Mouse (Mus musculus): Measurements from ENCODE around the gene Cd36. TPM values are rescaled to one million over a fixed set of nuclear protein-coding genes. Genes with fewer than 3 reads are reported as not detected.

Gene Cd36
- polyA plus RNA-seq, 1 experiment from 2014 or later, result 5.0 TPM

DNA sequence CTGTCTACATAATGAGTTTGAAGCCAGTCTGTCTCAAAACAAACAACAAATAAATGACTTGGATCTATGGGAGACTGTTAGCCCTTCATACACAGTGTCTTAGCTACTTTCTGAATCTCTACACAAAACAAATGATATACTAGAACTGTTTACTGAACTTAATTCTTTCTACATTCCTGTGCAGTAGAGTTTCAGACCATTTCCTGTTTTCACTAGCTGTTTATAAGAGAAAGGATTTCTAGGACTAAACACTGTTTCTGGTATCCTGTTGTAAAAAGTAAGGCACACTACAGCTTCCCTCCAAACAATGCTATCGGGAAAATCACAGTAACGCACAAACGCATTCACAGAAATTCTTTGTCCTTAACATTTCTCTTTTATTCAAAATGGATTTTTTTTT lies 2.2 kb downstream of the Cd36 start:
- Histone ChIP-seq H3K9ac (replicated peaks) (no peak overlapping the region), H3K27me3 (no peaks in the 10 kb centered on the region), H3K27ac (no peak overlapping the region), H3K4me2 (replicated peaks) (no peak overlapping the region), H3K9me3 (no peaks in the 10 kb centered on the region), H3K4me3 (replicated peaks) (no peak overlapping the region), H3K4me1 (replicated peaks) (no peaks in the 10 kb centered on the region), H3K36me3 (no peaks in the 10 kb centered on the region)
- WGBS, result 87% methylated on average over 3 of the region's 3 CpGs
- ATAC-seq, result no peak

DNA sequence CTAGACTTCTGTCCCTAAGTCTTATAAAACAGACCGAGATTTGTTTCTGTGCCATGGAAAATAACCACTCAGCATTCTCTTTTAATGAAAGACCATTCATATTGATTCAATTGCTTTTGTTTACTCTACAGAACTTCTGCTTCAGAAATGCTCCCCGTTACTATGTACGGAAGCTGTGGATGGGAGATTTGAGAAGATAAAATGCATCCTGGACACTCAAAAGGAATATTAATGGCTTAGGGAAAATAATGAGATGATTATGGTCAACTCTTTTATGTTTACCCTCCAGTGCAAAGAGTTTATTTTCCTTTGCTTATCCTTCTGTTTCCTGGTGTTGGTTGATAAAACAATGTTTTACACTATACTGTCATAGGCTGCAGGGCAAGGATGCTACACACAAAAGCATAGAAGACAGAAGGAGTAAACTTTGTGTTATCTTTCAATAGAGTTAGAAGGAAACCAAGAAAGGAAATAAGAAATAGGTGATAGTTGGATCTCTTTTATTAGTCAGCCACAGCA lies 5.2 kb downstream of the Cd36 start:
- Histone ChIP-seq H3K9me3 (no peaks in the 10 kb centered on the region), H3K4me2 (replicated peaks) (no peak overlapping the region), H3K4me3 (replicated peaks) (no peak overlapping the region), H3K36me3 (no peaks in the 10 kb centered on the region), H3K27me3 (no peaks in the 10 kb centered on the region), H3K4me1 (replicated peaks) (no peaks in the 10 kb centered on the region), H3K9ac (replicated peaks) (no peak overlapping the region), H3K27ac (no peak overlapping the region)
- no peak for ATAC-seq
- 75% methylated on average over 3 of the region's 3 CpGs for WGBS

DNA sequence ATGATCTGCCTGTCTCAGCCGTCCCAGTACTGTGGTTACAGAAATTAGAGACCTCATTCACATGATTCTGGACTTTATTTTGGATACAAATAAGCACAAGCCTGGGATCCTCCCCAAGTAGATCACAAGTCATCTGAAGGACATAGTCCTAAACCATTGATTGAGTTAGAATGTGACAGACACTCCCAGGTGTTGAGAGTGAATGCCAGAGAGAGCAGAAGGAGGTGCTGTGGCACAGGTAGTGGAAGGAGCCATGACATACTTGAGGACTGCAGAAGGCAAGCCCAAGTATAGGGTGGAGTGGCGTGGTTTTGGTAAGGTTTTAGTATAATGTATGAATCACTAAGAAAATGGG lies 7.1 kb downstream of the Cd36 start:
- ATAC-seq, result no peak
- whole genome bisulfite sequencing, result 83% methylated on average over 2 of the region's 2 CpGs
- H3K9ac ChIP-seq (replicated peaks), result no peak overlapping the region
- H3K36me3 ChIP-seq, result no peaks in the 10 kb centered on the region
- H3K9me3 ChIP-seq, result no peaks in the 10 kb centered on the region
- no peak overlapping the region for H3K4me2 ChIP-seq (replicated peaks)
- no peaks in the 10 kb centered on the region for H3K4me1 ChIP-seq (replicated peaks)
- no peak overlapping the region for H3K27ac ChIP-seq
- no peaks in the 10 kb centered on the region for H3K27me3 ChIP-seq
- H3K4me3 ChIP-seq (replicated peaks), result no peak overlapping the region

DNA sequence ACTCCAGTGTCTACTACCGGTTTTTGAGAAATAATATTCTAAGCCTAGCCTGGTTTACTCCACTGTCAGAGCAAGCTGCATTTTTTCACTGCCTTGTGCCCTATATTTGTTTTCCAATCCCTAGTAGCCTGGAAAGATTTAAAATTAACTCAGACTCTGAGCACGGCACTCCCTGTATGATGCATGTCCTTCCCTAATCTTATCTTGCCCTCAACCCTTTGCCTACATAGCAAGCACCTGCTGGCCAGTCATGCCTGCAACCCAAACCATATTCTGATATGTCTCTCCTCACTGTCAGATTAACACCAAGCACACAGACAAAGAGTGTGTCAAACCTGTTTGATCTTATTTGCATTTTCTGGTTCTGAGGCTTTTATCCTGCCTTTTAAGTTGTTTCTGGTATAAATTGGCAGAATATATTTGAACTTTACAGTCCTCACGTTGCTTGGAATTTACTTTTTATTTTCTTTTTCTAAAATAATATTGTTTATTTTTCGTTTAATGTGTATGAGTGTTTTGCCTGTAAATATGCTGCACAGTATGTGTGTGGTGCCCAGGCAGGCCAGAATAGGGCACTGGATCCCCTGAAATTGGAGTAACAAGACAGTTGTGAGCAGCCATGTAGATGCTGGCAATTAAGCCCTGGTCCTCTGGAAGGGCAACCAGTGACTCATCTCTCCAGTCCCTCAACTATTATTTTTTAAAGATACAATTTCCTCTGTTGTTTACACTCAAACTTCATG lies 7.6 kb downstream of the Cd36 start:
- WGBS, result 76% methylated on average over 4 of the region's 4 CpGs
- Histone ChIP-seq H3K27me3 (no peaks in the 10 kb centered on the region), H3K9ac (replicated peaks) (no peak overlapping the region), H3K9me3 (no peaks in the 10 kb centered on the region), H3K4me3 (replicated peaks) (no peak overlapping the region), H3K4me2 (replicated peaks) (no peak overlapping the region), H3K4me1 (replicated peaks) (no peaks in the 10 kb centered on the region), H3K27ac (no peak overlapping the region), H3K36me3 (no peaks in the 10 kb centered on the region)
- no peak for ATAC-seq

DNA sequence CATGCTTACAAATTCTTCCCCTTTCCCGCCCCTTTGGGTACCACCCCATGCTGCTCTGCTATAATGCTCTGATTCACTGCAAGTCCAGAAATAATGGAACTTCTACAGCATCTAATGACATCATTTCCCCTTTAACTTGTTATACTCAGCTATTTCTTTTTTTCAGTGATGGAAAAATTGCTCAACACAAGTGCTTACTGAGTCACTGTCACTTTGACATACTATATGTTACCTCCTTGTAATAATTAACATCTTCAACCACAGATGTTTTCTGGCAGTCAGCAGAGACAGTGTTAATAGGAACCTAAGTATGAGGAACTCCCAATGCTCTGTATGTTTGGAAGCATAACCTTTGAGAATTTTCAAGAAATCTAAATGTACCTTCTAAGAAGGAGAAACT lies 8.7 kb downstream of the Cd36 start:
- Histone ChIP-seq H3K4me3 (replicated peaks) (no peak overlapping the region), H3K36me3 (no peaks in the 10 kb centered on the region), H3K27ac (no peak overlapping the region), H3K9me3 (no peaks in the 10 kb centered on the region), H3K4me2 (replicated peaks) (no peak overlapping the region), H3K27me3 (no peaks in the 10 kb centered on the region), H3K4me1 (replicated peaks) (no peaks in the 10 kb centered on the region), H3K9ac (replicated peaks) (no peak overlapping the region)
- WGBS, result 77% methylated on average over 1 of the region's 1 CpGs
- ATAC-seq, result no peak

DNA sequence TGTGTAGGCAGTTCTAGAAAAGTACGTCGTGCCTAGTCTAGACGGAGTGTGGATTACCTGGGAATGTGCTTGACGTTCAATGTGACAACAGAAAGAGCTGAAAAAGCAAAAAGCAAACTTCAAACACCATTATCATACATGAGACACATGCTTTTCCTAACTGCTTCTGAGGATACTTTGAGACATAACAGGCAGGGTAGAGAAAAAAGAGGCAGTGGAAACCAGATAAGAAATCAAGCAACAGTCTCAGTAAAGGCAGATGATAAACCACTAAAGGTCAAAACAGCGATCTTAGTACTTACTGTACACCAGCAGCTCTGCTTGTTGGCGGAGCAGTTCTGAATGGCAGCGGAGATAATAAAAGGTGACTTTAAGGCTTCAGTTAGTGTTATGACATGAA lies 11.6 kb downstream of the Cd36 start:
- 88% methylated on average over 7 of the region's 7 CpGs for WGBS
- Histone ChIP-seq H3K4me3 (replicated peaks) (no peak overlapping the region), H3K27ac (no peak overlapping the region), H3K36me3 (no peaks in the 10 kb centered on the region), H3K4me2 (replicated peaks) (no peak overlapping the region), H3K9me3 (no peaks in the 10 kb centered on the region), H3K4me1 (replicated peaks) (no peaks in the 10 kb centered on the region), H3K27me3 (no peaks in the 10 kb centered on the region), H3K9ac (replicated peaks) (no peak overlapping the region)
- ATAC-seq, result no peak

DNA sequence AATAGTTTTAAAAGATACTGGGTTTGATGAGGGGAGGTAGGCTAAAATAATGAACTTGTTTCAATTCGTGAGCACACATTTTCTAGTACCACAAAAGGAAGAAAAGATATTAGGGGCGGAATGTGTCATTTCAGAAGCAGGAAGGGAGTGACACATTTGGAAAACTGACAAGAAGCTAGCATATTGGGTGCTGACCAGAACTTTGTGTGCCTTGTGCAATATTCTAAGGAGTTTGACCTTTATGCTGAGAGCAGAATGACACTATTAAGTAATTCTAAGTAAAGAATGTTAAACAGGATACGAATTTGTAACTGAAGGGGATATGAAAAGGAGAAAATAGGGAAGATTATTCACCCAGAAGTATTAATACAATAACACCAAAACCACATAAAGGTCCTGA lies 12.0 kb downstream of the Cd36 start:
- H3K36me3 ChIP-seq, result no peaks in the 10 kb centered on the region
- H3K9ac ChIP-seq (replicated peaks), result no peak overlapping the region
- no peaks in the 10 kb centered on the region for H3K4me1 ChIP-seq (replicated peaks)
- no peak overlapping the region for H3K27ac ChIP-seq
- H3K4me3 ChIP-seq (replicated peaks), result no peak overlapping the region
- 82% methylated on average over 3 of the region's 3 CpGs for WGBS
- no peak for ATAC-seq
- no peaks in the 10 kb centered on the region for H3K9me3 ChIP-seq
- H3K4me2 ChIP-seq (replicated peaks), result no peak overlapping the region
- H3K27me3 ChIP-seq, result no peaks in the 10 kb centered on the region

DNA sequence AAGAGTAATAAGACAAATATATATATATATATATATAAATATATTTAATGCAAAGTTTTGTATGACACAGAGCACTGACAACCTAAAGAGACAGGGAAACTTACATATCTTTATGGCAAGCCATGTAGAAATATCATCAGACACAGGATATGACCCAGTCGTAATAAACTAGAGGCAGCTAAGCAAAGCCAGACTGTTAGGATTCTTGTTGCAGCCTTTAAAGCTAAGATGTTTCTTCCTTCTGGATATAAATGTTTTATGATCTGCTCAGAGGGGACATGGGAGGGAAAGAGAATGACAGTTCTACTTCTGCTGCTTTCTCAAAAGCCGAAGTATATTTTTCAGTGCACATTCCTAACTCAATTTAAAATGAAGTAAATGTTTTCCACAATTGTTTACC lies 14.3 kb downstream of the Cd36 start:
- H3K27ac ChIP-seq, result no peak overlapping the region
- H3K27me3 ChIP-seq, result no peaks in the 10 kb centered on the region
- H3K9me3 ChIP-seq, result no peaks in the 10 kb centered on the region
- no peaks in the 10 kb centered on the region for H3K36me3 ChIP-seq
- no peak for ATAC-seq
- no peak overlapping the region for H3K4me3 ChIP-seq (replicated peaks)
- H3K4me2 ChIP-seq (replicated peaks), result no peak overlapping the region
- no peak overlapping the region for H3K9ac ChIP-seq (replicated peaks)
- H3K4me1 ChIP-seq (replicated peaks), result no peaks in the 10 kb centered on the region
- 94% methylated on average over 2 of the region's 2 CpGs for WGBS

DNA sequence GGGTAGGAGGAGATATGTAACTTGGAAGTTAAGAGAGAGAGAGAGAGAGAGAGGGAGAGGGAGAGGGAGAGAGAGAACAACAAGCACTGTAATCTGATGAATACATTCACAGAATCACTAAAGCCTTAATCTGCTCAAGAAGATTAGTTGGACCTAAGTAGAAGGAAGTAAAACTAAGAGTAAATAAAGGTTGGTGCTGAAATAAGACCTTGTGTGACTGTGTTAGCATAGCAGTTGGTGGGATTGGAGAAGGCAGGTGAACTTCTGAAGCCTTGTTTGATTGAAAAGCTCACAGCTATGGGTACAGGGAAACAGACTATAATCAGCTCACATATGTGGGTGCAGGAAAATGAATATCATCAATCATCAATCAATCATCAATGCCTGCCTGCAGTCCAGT lies 23.2 kb downstream of the Cd36 start:
- no peak overlapping the region for H3K4me3 ChIP-seq (replicated peaks)
- no peak overlapping the region for H3K4me2 ChIP-seq (replicated peaks)
- H3K9ac ChIP-seq (replicated peaks), result no peak overlapping the region
- no peak overlapping the region for H3K27ac ChIP-seq
- no peaks in the 10 kb centered on the region for H3K27me3 ChIP-seq
- H3K9me3 ChIP-seq, result no peaks in the 10 kb centered on the region
- H3K4me1 ChIP-seq (replicated peaks), result no peaks in the 10 kb centered on the region
- ATAC-seq, result no peak
- H3K36me3 ChIP-seq, result no peaks in the 10 kb centered on the region

DNA sequence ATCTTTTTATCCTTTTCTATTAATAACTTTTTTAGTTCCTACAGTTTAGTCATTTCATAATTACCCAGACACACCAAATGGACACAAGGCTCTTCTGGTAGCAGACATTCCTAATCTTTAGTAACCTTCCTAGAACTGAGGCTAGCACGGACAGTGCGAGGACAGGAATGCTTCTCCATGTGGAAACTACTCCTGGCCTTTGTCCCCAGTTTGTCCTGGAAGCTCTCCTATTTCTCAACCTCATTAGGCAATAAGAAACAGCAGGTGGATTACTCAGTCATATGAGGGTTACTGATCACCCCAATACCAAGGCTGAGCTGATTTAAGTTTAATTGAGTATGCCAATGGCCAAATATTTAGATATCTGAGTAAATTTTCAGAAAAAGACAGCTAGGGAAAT lies 25.5 kb downstream of the Cd36 start:
- ATAC-seq, result no peak

DNA sequence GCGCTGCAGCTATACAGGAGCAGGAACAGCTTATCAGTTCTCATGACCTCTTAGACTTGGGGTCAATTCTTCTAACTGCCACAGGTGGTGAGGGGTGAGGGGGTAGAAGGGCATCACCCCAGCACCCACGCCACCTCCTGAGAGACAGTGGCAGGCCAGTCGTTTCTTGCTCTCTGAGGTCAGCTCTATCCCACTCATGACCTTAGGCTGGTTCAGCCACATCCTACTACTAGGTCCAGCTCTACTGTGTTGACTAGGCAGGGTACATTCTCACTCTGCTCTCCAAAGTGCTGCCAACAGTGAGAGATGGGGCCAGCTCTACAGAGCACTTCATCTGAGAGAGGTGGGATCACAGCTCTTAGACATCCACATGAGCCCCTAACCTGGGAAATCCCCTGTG lies 30.2 kb downstream of the Cd36 start:
- H3K4me3 ChIP-seq (replicated peaks), result no peak overlapping the region
- H3K27me3 ChIP-seq, result no peaks in the 10 kb centered on the region
- no peak overlapping the region for H3K4me2 ChIP-seq (replicated peaks)
- 0 out of 2 replicates have a peak, but pooled peaks have one; percentile 20 for ATAC-seq
- no peak overlapping the region for H3K9ac ChIP-seq (replicated peaks)
- no peaks in the 10 kb centered on the region for H3K9me3 ChIP-seq
- H3K4me1 ChIP-seq (replicated peaks), result no peaks in the 10 kb centered on the region
- H3K36me3 ChIP-seq, result no peaks in the 10 kb centered on the region
- no peak overlapping the region for H3K27ac ChIP-seq
- 84% methylated on average over 3 of the region's 3 CpGs for WGBS

More for the DNA sequence above, 25.5 kb downstream of the Cd36 start:
- Histone ChIP-seq H3K9ac (replicated peaks) (no peak overlapping the region), H3K4me3 (replicated peaks) (no peak overlapping the region), H3K27me3 (no peaks in the 10 kb centered on the region), H3K9me3 (no peaks in the 10 kb centered on the region), H3K4me1 (replicated peaks) (no peaks in the 10 kb centered on the region), H3K36me3 (no peaks in the 10 kb centered on the region), H3K4me2 (replicated peaks) (no peak overlapping the region), H3K27ac (no peak overlapping the region)
- WGBS, result 81% methylated on average over 2 of the region's 2 CpGs

DNA sequence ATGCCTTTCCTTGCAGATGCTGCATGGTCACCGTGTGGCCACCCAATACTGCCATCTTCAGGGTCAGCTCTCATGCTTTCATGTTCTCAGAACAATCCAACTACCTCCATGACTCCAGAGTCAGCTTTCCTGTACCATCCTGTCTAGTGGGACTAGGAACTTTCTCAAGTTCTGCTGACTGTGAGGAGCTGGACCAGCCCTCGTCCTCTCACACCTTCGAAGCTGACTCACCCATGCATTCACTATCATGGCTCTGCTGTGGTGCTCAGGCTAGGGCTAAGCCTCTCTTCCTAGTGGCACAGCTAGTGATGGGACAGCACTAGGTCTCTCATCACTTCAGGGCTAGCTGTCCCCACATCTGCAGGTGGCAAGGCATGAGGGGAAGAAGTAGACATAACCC lies 30.7 kb downstream of the Cd36 start:
- H3K4me2 ChIP-seq (replicated peaks), result no peak overlapping the region
- 90% methylated on average over 3 of the region's 3 CpGs for WGBS
- H3K9ac ChIP-seq (replicated peaks), result no peak overlapping the region
- no peak overlapping the region for H3K27ac ChIP-seq
- H3K27me3 ChIP-seq, result no peaks in the 10 kb centered on the region
- H3K9me3 ChIP-seq, result no peaks in the 10 kb centered on the region
- no peaks in the 10 kb centered on the region for H3K4me1 ChIP-seq (replicated peaks)
- no peak overlapping the region for H3K4me3 ChIP-seq (replicated peaks)
- 0 out of 2 replicates have a peak, but pooled peaks have one; percentile 27 for ATAC-seq
- H3K36me3 ChIP-seq, result no peaks in the 10 kb centered on the region

DNA sequence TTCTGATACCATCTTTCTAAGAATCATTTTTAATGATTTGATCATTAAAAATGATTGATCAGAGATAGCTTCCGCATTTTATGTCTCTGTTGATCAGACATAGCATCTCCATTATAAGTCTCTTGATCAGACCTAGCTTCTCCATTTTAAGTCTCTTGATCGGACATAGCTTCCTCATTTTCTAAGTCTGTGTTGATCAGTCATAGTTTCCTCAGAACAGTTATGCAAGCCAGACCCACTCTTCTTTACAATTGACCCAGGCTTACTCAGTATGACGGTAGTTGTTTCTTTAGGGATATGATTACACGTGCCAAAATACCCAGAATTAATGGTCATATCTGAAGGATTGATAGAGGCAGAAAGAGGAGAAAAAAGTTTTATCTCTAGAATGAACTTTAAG lies 31.3 kb downstream of the Cd36 start:
- no peaks in the 10 kb centered on the region for H3K9me3 ChIP-seq
- H3K9ac ChIP-seq (replicated peaks), result no peak overlapping the region
- H3K36me3 ChIP-seq, result no peaks in the 10 kb centered on the region
- no peak overlapping the region for H3K27ac ChIP-seq
- WGBS, result 90% methylated on average over 4 of the region's 4 CpGs
- H3K27me3 ChIP-seq, result no peaks in the 10 kb centered on the region
- no peaks in the 10 kb centered on the region for H3K4me1 ChIP-seq (replicated peaks)
- no peak overlapping the region for H3K4me3 ChIP-seq (replicated peaks)
- H3K4me2 ChIP-seq (replicated peaks), result no peak overlapping the region
- ATAC-seq, result no peak
